Mouse (Mus musculus): Measurements from ENCODE around the gene Crygd.
A peak's percentile ranks its signal among the peaks of the same experiment; 100 is the strongest.
"Not testable (repeated sequence)": the region's sequence is repeated elsewhere in the genome, so short reads cannot be mapped to it uniquely, and the experiment has no call there.

Crygd gene

GRCm38 (mm10) chr1:65063352-65063751 lies at the start of gene Crygd:
Crygd (minus strand) TSS chr1:65063452.
- DNase-seq = no peak

DNA sequence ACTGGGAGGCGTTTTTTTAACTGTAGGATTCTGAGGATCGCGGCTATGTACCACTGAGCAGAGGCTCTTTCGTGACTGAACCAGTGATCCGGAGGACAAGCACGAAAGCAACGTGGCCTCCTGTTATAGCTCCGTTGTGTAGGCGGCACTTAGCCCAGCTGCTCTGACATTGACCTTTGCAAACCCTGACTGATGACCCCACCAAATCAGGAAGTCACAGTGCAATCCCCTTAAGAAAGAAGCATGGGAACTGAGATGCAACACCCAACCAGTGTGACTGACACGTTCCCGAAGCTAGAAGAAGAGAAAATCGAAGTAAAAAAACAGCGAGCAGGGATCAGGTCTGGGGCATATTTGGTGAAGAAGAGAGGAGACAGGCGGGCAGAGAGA lies 49.5 kb upstream of the Crygd start:
- DNase-seq = peak; percentile 10 to 36

DNA sequence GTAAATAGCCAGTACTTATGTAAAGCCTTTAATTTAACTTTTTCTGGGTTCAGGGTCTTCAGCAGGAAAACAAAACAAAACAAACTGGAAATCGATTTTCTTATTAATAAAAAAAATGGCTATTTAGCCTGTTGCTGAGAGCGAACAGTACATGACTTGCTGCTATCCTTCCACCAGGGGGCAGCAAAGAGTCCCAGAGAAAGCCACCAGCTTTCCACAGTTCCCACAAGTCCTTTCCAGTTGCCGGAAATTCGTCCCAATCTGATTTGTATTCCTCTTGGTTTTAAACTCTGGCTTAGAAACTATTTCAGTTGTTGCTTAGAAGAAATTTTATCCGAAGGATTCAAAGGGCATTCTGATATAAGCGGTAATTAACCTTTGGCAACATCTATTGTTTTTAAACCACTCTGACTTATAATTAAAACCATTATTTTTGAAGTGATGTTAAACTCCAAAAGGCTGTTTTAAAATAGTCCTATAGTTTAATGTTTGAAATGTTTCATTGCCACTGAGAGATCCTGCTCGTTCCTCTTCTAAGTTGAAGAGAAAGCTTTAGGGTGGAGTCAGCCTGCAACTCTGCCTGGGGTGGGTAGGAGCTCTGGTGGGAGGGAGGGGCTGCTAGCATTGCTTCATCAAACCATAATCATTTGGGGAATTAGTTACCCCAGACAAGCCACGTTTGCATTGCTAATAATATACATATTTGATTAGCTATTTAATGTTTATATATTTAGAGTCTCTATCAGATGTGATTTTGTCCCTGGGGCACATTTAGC lies 49.0 kb upstream of the Crygd start:
- DNase-seq = peak; percentile 78 to 81

DNA sequence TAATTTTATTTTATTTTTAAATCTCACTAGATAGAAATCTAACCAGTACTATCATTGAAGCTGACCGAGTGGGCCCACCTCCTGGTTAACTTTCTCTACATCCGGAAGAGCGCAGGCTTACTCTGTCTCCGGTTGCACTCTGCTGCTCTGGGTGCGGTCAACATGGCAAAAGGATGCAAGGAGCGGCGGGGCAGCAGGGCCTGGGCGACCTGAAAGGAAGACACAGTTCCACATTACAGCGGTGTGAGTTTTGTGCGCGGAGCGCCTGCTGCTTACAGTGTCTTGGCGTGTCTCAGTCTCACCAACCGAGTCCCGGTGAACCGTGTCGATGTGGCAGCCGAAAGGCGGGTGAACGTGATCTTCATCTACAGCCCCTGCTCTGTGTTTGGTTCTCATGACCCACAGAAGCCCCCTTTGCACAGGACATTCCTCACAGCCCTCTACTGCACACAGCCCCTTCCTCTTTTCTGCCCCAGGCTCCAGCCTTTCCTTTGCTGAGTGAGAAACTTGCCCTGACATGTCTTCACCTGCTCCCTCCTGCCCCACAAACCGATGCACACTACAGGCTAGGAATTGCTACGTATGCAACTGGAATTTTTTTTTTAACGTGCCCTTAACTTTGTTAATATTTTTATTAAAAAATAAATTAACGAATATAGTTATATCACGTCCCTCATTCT lies 46.6 kb upstream of the Crygd start:
- peak in 1 of 2 experiments; percentile 8 for DNase-seq

- DNase-seq = no peak
Measured at GRCm38 (mm10) chr1:65109196-65109595, 45.9 kb upstream of the Crygd start.

GRCm38 (mm10) chr1:65107654-65108279 lies 44.5 kb upstream of the Crygd start:
- DNase-seq = no peak

DNA sequence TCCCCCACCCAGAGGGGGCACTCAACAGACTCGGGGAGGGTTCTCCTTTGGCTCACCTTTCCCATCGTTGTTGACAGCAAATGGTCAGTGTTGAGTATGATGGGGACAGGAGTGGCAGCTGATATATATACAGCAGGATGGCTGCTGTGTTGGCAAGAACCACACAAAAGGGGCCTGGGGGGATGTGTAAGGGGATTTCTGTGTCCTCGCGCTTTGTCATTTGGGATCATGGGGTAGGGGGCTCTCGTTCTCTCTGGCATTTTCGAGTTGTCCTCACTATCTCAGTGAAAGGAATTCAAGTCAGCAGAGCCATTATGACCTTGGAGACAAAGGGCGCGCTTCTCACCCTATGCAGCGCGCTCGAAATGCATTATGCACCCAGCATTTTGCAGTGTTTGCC lies 40.0 kb upstream of the Crygd start, which contains the start of gene Cryga:
Gene Cryga, minus strand, starts transcription at position 101 of the 400 bp plus-strand sequence.
- no peak for DNase-seq

DNA sequence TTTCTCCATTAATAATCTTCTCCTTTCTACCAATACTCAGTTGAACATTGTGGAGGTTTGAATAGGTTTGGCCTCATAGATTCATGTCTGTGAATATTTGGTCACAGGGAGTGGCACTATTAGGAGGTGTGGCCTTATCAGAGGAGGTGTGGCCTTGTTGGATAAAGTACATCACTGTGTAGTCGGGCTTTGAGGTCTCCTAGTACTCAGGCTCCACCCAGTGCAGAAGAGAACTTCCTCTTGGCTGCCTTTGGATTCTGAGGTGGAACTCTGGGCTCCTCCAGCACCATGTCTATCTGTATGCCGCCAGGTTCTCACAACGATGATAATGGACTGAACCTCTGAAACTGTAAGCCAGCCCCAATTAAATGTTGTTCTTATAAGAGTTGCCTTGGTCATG lies 33.7 kb upstream of the Crygd start:
- DNase-seq = no peak

DNA sequence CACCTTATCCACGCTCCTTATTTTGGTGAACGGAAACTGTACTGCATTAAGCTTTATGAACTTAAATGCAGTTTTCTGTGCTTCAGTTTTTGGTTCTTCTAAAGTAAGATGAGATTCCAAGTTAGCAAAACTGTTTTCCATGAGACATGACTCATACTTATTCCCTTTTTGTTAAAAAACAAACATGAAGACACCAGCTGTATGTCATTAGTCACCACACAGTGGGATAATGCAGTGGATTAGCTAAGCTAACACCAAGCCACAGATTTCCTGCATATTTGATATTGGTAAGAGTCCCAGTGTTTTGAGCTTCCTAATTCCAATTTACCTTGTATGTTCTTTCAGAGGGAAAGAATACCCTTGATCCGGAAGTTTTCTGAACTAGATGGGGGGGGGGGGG lies 28.3 kb upstream of the Crygd start:
- no peak for DNase-seq

DNA sequence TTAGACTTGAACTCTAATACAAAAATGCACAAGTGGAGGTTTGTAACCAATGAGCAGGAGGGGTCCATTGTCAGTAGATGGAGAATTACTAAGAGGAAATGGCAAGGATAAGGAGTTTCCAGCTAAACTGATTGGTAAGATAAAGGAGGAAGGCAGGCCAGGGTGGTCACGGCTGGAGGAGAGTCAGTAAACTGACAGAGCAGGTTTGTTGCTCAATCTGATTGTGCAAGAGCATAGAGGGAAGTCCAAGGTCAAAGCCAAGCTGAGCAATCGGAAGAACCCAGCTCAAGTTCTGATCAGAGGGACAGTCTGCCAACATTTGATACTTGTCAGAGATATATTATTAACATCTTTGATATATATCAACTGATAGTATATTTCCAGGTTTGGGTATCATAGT lies 27.1 kb upstream of the Crygd start:
- DNase-seq = no peak

DNA sequence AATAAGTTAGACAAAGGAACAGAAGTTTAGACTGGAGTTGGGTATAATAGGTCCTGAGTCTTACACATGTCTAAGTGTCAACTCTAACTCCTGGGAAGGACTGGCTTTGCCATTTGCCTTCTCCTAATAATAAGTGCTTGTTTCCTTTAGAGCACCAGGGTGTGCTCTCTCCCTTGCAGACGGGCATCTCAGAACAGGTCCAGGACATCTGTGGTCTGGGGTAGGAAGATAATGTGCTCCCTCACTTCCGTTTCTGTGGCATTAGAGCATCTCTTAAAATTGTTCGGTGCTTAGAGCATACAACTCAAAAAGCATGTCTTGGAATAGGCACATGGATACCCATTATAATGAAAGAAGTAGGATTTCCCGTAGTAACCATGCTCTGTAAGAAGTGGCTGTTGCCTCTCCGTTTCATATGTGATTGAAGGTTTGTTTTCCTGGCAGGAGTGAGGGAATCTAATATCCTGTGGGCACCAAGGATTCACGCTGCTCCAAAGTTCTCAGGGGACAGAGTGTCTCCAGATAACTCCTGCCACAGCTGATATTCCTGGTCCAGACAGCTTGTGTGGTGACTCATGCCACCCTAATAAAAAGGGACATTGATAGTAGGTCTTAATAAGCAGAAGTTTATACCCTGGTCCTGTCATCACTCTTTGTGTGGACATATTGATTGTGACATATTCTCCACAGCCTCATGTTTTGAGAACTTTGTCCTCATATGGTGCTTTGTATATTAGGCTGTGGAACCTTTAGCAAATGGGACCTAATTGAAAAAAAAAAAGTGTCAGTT lies 25.5 kb upstream of the Crygd start:
- no peak for DNase-seq

DNA sequence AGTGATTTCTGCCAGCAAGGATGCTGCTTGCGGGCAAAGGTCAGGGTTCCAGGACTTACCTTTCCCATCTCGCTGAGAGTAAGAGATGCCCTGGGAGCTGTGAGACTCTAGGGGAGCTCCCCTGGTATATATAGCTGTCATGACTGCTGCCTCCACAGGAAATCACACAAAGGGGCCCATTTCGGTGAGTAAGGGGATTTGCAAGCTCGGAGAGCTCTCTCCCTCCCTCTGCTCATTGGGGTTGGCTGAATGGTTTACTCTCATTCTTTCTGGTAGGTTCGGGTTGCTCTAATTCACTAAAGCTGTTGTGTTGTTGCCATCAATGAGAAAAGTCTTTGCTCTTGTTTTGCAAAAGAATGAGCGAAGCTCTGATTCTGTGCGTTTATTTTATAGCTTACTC lies 18.9 kb upstream of the Crygd start, which contains the start of gene Crygb:
Gene Crygb, minus strand, starts transcription at position 101 of the 400 bp plus-strand sequence.
- no peak for DNase-seq

DNA sequence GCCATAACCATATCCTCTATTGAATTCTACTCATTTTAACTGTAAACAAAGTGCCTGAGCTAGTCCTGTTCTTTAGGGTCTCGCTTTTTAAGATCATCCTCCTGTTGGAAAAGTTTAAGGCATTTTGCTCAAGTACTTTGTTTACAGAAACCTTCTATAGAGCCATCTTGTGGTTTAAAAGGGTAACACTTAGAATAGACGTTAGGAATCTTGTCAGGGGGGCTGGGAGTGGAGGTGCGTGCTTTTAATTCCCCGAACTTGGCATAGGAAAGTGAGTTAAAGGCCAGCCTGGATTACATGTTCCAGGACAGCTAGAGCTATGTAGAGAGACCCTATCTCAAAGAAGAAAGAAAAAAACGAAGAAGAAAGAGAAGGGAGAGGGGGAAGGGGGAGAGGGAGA lies 12.4 kb upstream of the Crygd start:
- no peak for DNase-seq

GRCm38 (mm10) chr1:65073589-65073988 lies 10.3 kb upstream of the Crygd start, which contains the start of gene Crygc:
Crygc (minus strand) TSS chr1:65073689.
- DNase-seq = no peak

- no peak for DNase-seq
Measured at GRCm38 (mm10) chr1:65067842-65068241, 4.6 kb upstream of the Crygd start.

DNA sequence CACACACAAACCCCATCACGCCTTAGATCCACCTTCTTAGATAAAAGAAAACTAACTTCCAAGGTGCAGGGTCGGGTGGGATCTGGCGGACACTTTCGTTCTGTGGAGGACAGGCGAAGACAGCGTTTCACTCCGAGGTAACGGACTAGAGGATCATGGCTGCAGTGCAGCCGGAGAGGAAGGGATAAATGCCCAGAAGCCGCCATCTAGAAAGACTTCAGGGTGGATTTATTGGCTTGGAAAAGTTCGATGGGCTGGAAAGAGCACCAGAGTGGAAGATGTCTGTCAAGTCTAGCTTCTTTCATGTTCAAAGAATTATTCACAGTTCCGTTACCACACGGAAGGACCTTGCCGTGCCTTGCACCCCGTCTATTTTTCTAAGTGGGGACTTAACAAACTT lies 949 bp upstream of the Crygd start:
- DNase-seq = no peak

DNA sequence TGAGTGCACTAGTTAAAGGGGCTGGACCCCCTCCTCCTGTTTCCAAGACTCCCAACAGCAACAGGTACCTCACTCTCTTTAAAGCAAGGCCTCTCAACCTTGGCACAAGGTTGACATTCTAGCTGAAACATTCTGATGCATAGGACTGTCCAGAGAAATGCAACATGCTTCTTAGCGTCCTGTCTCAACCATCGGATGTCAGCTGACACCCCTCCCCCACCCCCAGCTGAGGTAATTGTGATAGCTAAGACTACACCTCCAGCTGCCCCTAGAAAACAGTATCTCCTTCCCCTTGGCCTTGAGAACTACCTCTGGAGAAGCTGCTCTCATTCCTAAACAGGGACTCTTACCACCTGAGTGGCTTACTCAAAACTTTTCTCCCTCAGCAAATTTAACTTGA lies 11.1 kb downstream of the Crygd start:
- no peak for DNase-seq

DNA sequence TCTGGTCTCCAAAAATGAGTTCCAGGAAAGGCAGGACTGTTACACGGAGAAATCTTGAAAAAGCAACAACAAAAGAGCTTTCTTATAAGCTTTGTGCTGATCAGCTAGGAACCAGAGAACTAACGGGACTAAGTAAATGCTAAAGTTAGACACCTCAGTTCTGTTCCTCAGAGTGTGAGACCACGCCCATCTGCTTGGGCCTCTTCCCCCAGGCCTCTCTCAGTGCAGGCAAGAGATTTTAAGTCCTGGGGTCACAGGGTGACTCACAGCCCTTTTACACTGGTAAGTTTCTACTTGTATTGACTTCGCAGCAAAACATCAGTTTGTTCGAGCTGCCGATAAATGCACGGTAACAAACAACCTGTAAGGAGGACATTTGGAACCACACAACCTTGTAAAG lies 11.6 kb downstream of the Crygd start:
- DNase-seq = no peak

DNA sequence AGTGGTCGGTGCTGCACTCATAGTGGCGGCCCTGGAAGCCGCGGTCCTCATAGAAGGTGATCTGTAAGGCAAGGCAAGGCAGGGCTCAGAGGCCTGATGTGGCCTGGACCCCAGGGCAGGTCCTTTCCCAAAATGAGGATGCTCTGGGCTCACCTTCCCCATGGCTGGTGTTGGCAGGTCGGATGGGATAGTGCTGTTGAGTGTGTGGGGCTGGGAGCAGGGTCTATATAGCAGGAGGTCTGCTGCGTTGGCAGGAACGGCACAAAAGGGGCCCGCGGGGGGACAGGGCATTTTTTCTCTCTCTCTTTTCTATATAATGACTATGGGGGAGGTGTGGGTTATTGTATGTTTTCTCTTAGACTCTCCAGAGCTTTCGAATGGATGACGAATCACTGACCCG lies 12.3 kb downstream of the Crygd start, which contains the start of gene Cryge:
Gene Cryge, minus strand, starts transcription at position 198 of the 400 bp plus-strand sequence.
- DNase-seq = not testable (repeated sequence)

GRCm38 (mm10) chr1:65048781-65049180 lies 14.5 kb downstream of the Crygd start:
- peak; percentile 59 to 68 for DNase-seq

GRCm38 (mm10) chr1:65046401-65047109 lies 16.7 kb downstream of the Crygd start:
- peak in 1 of 2 experiments; percentile 26 for DNase-seq

- no peak for DNase-seq
Measured at GRCm38 (mm10) chr1:65043433-65043832, 19.8 kb downstream of the Crygd start.
